Mouse (Mus musculus) lung, adult 18-20 months (tissue): Measurements from ENCODE around the gene Phf23.

Source experiments
- DNase-seq, 2 experiments: peaks; one replicate each; pipeline ENCODE4 v3.0.0; 2022; ENCODE audit warnings: mixed read lengths in 2 of 2

The Phf23 gene

DNA sequence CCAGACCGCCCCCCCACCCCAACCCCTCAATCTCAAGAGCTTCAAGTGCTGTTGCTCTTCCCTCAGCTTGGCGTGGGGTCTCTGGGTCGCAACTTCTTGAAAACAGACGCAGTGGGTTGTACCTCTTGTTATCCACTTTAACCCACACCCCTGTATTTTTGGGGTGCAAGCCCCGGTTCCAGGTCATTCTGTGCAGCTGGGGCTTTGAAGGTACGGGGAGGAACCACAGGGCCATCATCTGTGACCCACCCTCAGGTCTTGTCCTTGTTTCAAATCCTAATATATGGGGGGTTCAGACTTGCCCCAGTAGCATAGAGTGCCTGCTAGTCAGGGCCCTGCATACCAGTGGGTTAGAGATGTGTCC is 28.6 kb downstream of the Phf23 start:
- no peak for DNase-seq

DNA sequence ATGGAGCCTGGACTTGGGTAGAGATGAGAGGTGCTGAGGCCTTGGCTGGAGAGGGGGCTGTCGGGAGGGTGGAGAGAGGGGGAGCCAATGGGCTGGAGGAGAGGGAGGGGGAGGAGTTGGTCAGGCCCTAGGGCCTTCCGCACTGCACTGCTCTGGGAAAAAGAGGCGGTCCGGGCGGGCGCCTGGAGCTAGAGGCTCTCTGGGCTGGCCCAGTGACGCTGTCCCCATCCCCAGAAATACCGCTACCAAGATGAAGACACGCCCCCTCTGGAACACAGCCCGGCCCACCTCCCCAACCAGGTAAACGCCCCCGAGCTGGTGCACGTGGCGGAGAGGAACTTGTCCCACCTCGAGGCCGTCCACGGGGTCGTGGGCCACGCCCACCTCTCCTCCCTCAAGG is 31.1 kb downstream of the Phf23 start:
- peak in 1 of 2 experiments; percentile 36 for DNase-seq

DNA sequence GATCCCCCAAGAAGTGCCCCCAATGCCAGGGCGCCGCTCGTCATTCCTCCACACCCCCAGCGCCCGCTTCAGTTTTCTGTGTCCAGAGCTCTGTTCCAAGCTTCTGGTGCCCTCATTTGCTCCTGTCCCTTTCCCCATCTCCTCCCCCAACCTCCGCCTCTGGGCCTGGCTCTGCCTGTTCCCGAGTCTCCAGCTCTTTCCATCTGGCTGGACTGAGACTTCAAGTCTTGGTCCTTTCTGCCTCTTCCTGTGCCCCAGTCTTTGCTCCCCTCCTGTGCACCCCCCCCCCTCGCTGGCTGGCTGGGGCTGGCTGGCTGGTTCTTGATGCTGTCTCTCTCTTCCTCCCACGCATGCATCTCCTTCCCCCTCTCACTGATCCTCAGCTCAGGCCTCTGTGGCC is 31.8 kb downstream of the Phf23 start:
- no peak for DNase-seq

DNA sequence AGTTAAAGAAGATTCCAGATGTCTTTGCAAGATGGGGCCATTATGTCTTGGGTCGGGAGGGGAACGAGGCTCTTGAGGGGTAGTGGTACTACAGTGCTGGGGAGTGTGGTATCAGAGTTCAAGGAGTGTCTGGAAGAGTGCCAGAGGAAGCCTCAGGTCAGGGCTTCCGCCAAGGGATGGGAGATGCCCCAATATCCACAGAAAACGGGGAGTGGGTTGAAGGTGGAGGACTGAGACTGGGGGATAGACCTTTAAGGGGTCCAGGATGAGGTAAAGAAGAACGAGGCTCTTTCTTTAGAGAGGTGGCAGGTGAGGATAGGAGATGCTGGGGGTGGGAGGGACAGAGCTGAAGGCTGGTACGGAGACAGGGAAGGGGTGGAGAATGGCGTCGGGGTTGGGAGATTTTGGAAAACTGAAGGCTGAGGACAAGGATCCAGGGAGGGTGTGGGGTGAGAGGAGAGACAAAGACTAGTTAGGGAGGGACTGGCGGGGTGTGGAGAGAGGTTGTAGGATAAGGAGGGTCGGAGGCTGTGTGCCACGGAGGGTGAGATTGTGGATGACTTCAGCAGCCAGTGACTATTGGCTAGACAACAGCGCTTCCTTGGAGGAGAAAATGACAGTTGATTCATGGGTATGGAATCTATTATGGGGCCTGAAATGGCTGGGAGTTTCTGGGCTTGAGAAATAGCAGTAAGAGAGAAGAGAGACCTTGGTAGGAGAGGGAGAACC is 33.0 kb downstream of the Phf23 start:
- no peak for DNase-seq

DNA sequence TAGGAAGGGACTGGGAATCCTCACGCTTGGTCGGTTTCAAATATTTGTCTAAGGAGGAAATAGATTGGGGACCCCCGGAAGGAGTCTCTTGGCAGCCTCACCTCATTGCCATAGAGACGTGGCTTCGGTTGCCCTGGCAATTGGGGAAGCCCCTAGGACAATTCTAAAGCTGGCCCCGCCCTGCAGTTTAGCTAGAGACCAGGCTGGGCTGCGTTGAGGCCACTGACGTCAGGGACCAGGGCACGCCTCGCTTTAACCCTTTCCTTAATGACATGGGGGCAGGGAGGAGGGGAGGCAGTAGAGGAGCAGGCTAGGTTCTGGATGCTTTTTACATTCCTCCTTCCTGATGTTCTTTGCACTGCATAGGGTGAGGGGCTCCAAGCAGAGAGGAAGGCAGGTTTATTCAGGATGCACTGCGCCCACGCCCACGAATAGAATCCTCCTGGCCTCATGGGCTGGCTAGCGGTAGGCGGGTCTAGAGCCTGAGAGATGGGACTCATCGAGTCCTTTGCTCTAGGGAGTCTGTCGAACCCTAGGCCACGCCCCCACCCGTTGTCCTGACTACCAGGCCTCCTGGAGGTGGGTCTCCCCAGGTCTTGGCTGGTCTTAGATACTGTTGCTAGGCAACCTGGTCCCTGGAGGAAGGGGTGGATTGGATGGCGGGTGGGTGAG is 33.7 kb downstream of the Phf23 start:
- peak; percentile 62 to 66 for DNase-seq

DNA sequence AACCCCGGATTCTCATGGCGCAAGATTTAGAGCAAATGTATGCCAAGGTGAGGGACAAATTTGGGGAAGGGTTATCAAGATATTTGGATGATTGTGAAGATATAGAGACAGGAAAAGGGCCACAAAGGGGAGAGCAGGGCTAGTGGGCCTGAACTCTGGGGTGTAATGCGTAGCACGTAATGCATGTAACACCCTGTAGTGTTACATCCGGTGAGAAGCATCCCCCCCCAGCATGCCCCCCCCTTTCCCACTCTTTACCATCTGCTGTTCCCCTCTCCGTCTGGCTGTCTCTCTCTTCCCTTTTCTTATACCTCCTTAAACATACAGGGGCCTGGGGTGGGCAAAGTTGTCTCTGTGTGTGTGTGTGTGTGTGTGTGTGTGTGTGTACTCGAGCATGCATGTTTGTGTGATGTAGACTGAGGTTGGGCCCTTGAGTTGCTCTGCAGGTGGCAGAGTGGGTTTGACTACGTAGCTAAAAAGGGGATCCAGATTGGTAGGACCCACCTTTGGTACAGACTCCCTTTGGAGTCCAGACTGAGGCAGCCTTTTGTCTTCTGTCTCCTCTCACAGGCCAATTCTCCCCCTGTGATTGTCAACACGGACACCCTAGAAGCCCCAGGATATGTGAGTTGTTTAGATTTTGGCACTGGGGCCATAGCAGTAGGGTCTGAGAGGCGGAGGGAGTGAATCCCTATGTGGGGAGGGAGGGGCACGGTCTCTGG is 34.4 kb downstream of the Phf23 start:
- no peak for DNase-seq

DNA sequence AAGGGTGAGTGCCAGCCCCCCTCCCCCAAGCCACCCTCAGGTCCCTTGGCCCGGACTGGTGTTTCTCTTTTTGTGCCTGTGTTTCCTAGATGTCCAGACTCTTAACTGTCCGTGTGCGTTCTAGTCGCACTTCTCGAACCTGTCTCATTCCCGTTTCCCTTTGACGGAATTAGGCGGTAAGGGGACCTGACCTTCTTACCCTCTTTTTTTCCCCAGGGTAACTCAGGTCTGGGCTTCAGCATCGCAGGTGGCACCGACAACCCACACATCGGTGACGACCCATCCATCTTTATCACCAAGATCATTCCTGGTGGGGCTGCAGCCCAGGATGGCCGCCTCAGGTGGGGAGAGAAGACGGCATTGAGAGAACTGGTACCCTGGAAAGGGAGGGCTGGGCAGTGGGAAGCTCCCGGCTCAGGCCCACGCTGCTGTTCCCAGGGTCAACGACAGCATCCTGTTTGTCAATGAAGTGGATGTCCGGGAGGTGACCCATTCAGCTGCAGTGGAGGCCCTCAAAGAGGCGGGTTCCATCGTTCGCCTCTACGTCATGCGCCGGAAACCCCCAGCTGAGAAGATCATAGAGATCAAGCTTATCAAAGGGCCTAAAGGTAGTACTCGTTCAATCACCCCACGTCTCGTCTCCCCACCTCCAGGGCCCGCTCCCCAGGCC is 35.2 kb downstream of the Phf23 start:
- no peak for DNase-seq

DNA sequence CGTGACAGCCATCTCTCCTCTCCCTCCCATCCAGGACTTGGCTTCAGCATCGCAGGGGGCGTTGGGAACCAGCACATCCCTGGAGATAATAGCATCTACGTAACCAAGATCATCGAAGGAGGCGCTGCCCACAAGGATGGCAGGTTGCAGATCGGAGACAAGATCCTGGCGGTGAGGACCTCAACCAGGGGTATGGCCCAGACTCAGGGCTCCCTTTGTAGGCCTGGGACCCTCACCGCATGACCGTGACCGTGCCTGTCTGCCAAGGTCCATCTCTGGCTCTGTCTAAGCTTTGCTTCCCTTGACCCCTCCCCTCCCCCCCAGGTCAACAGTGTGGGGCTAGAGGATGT is 35.7 kb downstream of the Phf23 start:
- DNase-seq: no peak

DNA sequence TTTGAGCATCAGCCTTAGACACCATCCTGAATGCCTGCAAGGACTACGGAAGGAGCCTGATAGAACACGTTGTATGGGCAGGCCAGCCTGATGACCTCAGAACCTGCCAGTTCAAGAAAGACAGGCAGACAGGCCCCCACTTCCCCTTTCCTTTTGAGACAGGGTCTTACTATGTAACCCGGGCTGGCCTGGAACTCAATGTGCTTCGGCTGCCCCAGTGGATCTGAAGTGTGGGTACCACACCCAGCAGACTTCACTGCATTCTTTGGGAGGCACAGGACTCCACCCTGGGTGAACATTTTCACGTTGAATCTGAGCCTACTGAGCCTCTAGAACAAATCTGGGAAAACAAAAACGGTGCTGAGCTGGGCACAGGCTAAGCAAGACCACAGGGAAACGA is 42.6 kb downstream of the Phf23 start:
- DNase-seq: no peak

DNA sequence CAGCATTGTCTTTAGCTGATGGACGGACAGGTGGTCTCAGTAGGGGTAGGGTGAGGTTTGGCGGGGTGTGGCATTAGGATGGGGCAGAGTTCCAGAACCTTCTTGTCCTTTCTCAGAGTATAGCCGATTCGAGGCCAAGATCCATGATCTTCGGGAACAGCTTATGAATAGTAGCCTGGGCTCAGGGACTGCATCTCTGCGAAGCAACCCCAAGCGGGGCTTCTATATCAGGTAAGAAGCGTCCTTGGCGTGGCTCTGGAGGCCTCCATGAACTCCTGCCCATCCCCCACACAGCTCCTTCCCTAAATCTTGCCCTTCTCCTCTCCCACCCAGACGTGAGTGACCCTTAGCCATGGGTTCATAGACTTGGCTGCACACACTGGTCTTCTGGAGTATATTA is 44.1 kb downstream of the Phf23 start:
- no peak for DNase-seq

DNA sequence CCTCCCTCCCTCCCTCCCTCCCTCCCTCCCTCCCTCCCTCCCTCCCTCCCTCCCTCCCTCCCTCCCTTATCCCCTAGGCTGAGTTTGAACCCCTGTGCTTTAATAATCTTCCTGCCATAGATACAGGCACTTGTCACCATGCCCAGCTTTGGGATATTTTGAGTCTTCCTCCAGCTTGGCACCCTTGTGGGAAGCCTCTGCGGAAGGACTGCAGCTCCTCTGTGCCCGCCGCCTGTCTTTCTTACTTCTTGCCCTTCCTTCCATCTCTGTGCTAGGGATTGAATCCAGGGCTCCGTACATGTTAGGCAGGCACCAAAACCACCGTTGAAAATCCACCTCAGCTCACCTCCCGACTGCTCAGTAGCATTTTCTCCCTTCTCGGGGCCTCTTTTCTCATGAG is 44.6 kb downstream of the Phf23 start:
- no peak for DNase-seq

DNA sequence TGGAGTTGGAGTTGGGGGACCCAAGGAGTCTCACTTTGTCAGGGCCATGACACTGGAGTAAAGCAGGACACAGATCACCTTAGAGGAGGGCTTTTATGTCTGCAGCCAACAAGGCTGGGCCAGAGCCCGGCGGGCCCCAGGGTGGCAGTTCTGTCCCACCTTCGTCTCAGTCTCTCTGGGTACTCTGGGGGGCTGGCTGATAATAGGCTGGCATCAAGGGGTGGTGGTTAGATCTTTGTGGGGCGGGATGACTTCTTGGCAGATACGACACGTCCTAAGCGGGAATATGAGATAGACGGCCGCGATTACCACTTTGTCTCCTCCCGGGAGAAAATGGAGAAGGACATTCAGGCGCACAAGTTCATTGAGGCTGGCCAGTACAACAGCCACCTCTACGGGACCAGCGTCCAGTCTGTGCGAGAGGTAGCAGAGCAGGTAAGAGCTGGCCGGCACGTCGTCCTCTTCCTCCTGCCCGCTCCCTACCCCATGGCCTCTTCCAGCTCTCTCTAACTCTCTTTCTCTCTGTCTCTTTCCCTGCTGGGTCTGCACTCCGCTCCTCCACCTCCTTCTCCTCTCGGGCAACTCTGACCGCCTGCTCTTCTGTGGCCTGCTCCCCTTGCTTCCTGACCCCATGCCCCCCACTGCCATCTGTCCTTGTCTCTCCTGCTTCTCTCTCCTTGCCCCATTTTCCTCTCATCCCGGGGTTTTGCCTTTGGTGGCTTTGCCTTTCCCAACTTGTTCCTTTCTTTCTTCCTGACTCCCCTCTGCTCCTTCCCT is 46.9 kb downstream of the Phf23 start:
- DNase-seq: no peak

DNA sequence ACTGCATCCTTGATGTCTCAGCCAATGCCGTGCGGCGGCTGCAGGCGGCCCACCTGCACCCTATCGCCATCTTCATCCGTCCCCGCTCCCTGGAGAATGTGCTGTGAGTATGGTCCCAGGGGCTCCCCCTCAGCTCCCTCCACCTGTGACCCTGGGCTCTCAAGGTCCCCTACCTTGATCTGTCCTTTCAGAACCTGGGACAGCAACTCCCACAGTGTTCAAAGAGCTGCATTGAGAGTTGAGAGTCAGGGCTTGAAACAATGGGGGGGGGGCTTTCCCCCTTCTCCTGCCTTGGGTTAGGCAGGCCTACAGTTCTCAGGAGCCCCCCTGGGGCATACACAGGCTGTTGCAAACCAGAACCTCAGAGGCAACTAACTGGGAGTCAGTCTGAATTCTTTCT is 48.1 kb downstream of the Phf23 start:
- no peak for DNase-seq

DNA sequence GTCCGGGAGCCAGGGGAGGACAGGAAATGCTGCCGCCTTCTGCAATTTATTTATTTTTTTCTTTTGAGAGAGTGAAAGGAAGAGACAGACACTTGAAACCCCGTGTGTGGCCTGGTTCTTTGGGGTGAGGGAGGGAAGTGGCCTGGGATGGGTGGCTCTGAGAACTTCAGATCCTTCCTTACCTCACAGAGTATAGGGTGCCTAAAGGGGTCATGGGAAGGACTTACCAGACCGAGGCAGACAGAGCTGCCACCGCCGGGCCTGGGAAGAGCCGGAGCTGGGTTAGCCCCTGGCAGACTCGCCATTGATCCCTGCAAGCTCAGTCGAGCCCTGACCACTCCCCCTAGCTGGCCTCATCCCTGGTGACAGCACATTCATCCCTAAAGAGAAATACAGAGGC is 49.9 kb downstream of the Phf23 start:
- DNase-seq: no peak

DNA sequence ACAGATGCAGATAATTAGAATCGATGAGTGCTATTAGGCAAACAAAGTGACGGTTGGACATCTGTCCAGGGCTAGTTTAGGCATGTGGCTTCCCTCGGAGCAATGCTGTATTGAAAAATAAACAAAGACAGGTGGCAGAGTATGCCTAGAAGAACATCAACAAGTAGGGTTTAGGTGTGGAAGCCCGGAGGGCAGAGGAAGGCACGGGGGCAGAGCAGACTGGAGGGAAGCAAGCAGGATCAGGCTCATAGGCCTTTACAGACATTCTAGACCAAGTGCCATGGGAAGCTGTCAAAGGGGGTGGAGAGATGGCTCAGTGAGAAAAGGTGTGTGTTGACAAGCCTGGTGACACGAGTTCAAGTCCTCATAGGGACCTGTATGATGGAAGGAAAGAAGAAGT is 53.8 kb downstream of the Phf23 start:
- no peak for DNase-seq
